Mouse (Mus musculus): ENCODE results near the gene Chmp6. TPM values are rescaled to one million over a fixed set of nuclear protein-coding genes. Genes with fewer than 3 reads are reported as not detected.

Chmp6 gene
- polyA plus RNA-seq, 2 experiments = 55.8 to 96.0 TPM

- no peak overlapping the region for H3K4me3 ChIP-seq (replicated peaks; ENCODE audit: low read length)
- DNase-seq (ENCODE audit: low spot score) = no peak
- no peaks in the 10 kb centered on the region for H3K4me1 ChIP-seq (ENCODE audit: control insufficient read depth, insufficient read depth, low read length)
- H3K27me3 ChIP-seq (ENCODE audit: control insufficient read depth, insufficient read depth, low read length) = no peaks in the 10 kb centered on the region
- H3K9ac ChIP-seq (ENCODE audit: low read depth, low read length, severe bottlenecking) = no peak overlapping the region
- whole genome bisulfite sequencing = 79% methylated on average over 4 of the region's 4 CpGs
- H3K4me2 ChIP-seq (replicated peaks; ENCODE audit: low read depth, low read length, severe bottlenecking) = no peak overlapping the region
- no peak for ATAC-seq (ENCODE audit: low FRiP score, low read depth)
- TF ChIP-seq POLR2A (IDR thresholded peaks at IDR 0.05; ENCODE audit: borderline replicate concordance, extremely low read depth, insufficient read depth, insufficient read length) = no peak
- no peak overlapping the region for H3K27ac ChIP-seq (replicated peaks; ENCODE audit: low read depth, low read length)
- H3K9me3 ChIP-seq (ENCODE audit: control insufficient read depth, low read length) = no peaks in the 10 kb centered on the region
- peaks cover 17% of the 10 kb centered on the region; the same call in 1 of the 2 replicates for H3K36me3 ChIP-seq (ENCODE audit: control insufficient read depth, insufficient read depth, low read length)
Measured at GRCm38 (mm10) chr11:119959714-119960113, 46.5 kb downstream of the Chmp6 start.

GRCm38 (mm10) chr11:119960671-119961070, 47.4 kb downstream of the Chmp6 start:
- no peak for ATAC-seq (ENCODE audit: low FRiP score, low read depth)
- H3K4me3 ChIP-seq (replicated peaks; ENCODE audit: low read length) = no peak overlapping the region
- WGBS = 93% methylated on average over 6 of the region's 6 CpGs

GRCm38 (mm10) chr11:119961511-119961910, 48.3 kb downstream of the Chmp6 start:
- Histone ChIP-seq H3K27me3 (ENCODE audit: control insufficient read depth, insufficient read depth, low read length) (no peaks in the 10 kb centered on the region), H3K4me2 (replicated peaks; ENCODE audit: low read depth, low read length, severe bottlenecking) (no peak overlapping the region), H3K4me1 (ENCODE audit: control insufficient read depth, insufficient read depth, low read length) (no peaks in the 10 kb centered on the region), H3K36me3 (ENCODE audit: control insufficient read depth, insufficient read depth, low read length) (peaks cover 23% of the 10 kb centered on the region), H3K9ac (ENCODE audit: low read depth, low read length, severe bottlenecking) (no peak overlapping the region), H3K9me3 (ENCODE audit: control insufficient read depth, low read length) (no peaks in the 10 kb centered on the region), H3K4me3 (replicated peaks; ENCODE audit: low read length) (no peak overlapping the region), H3K27ac (replicated peaks; ENCODE audit: low read depth, low read length) (no peak overlapping the region)
- ATAC-seq (ENCODE audit: low FRiP score, low read depth) (no peak), DNase-seq (ENCODE audit: low spot score) (no peak)
- TF ChIP-seq POLR2A (IDR thresholded peaks at IDR 0.05; ENCODE audit: borderline replicate concordance, extremely low read depth, insufficient read depth, insufficient read length) = no peak
- 51% methylated on average over 3 of the region's 3 CpGs for WGBS

More at GRCm38 (mm10) chr11:119960671-119961070, 47.4 kb downstream of the Chmp6 start:
- Histone ChIP-seq H3K4me1 (ENCODE audit: control insufficient read depth, insufficient read depth, low read length) (no peaks in the 10 kb centered on the region), H3K9ac (ENCODE audit: low read depth, low read length, severe bottlenecking) (no peak overlapping the region), H3K27me3 (ENCODE audit: control insufficient read depth, insufficient read depth, low read length) (no peaks in the 10 kb centered on the region), H3K4me2 (replicated peaks; ENCODE audit: low read depth, low read length, severe bottlenecking) (no peak overlapping the region), H3K27ac (replicated peaks; ENCODE audit: low read depth, low read length) (no peak overlapping the region), H3K36me3 (ENCODE audit: control insufficient read depth, insufficient read depth, low read length) (peaks cover 23% of the 10 kb centered on the region), H3K9me3 (ENCODE audit: control insufficient read depth, low read length) (no peaks in the 10 kb centered on the region)
- TF ChIP-seq POLR2A (IDR thresholded peaks at IDR 0.05; ENCODE audit: borderline replicate concordance, extremely low read depth, insufficient read depth, insufficient read length) = no peak
- DNase-seq (ENCODE audit: low spot score) = no peak

GRCm38 (mm10) chr11:119965053-119965452, 51.8 kb downstream of the Chmp6 start:
- Histone ChIP-seq H3K4me3 (replicated peaks; ENCODE audit: low read length) (no peak overlapping the region), H3K4me2 (replicated peaks; ENCODE audit: low read depth, low read length, severe bottlenecking) (no peak overlapping the region), H3K36me3 (ENCODE audit: control insufficient read depth, insufficient read depth, low read length) (peaks cover 15% of the 10 kb centered on the region), H3K9ac (ENCODE audit: low read depth, low read length, severe bottlenecking) (no peak overlapping the region), H3K9me3 (ENCODE audit: control insufficient read depth, low read length) (no peaks in the 10 kb centered on the region), H3K4me1 (ENCODE audit: control insufficient read depth, insufficient read depth, low read length) (no peaks in the 10 kb centered on the region), H3K27me3 (ENCODE audit: control insufficient read depth, insufficient read depth, low read length) (no peaks in the 10 kb centered on the region), H3K27ac (replicated peaks; ENCODE audit: low read depth, low read length) (no peak overlapping the region)
- DNase-seq (ENCODE audit: low spot score) (no peak), ATAC-seq (ENCODE audit: low FRiP score, low read depth) (no peak)
- WGBS = 31% methylated on average over 9 of the region's 9 CpGs
- TF ChIP-seq POLR2A (IDR thresholded peaks at IDR 0.05; ENCODE audit: borderline replicate concordance, extremely low read depth, insufficient read depth, insufficient read length) = no peak

GRCm38 (mm10) chr11:119966294-119966693, 53.1 kb downstream of the Chmp6 start:
- no peaks in the 10 kb centered on the region for H3K9me3 ChIP-seq (ENCODE audit: control insufficient read depth, low read length)
- H3K27me3 ChIP-seq (ENCODE audit: control insufficient read depth, insufficient read depth, low read length) = no peaks in the 10 kb centered on the region
- no peak for TF ChIP-seq POLR2A (IDR thresholded peaks at IDR 0.05; ENCODE audit: borderline replicate concordance, extremely low read depth, insufficient read depth, insufficient read length)
- peaks cover 6% of the 10 kb centered on the region for H3K36me3 ChIP-seq (ENCODE audit: control insufficient read depth, insufficient read depth, low read length)
- H3K27ac ChIP-seq (replicated peaks; ENCODE audit: low read depth, low read length) = no peak overlapping the region
- H3K4me1 ChIP-seq (ENCODE audit: control insufficient read depth, insufficient read depth, low read length) = no peaks in the 10 kb centered on the region
- H3K4me2 ChIP-seq (replicated peaks; ENCODE audit: low read depth, low read length, severe bottlenecking) = no peak overlapping the region
- H3K4me3 ChIP-seq (replicated peaks; ENCODE audit: low read length) = no peak overlapping the region
- ATAC-seq (ENCODE audit: low FRiP score, low read depth) = no peak
- H3K9ac ChIP-seq (ENCODE audit: low read depth, low read length, severe bottlenecking) = no peak overlapping the region
- WGBS = 71% methylated on average over 6 of the region's 6 CpGs
- peak; percentile 48 for DNase-seq (ENCODE audit: low spot score)

- Histone ChIP-seq H3K9ac (ENCODE audit: low read depth, low read length, severe bottlenecking) (no peak overlapping the region), H3K9me3 (ENCODE audit: control insufficient read depth, low read length) (no peaks in the 10 kb centered on the region), H3K27ac (replicated peaks; ENCODE audit: low read depth, low read length) (no peak overlapping the region), H3K4me1 (ENCODE audit: control insufficient read depth, insufficient read depth, low read length) (no peaks in the 10 kb centered on the region), H3K27me3 (ENCODE audit: control insufficient read depth, insufficient read depth, low read length) (no peaks in the 10 kb centered on the region), H3K4me2 (replicated peaks; ENCODE audit: low read depth, low read length, severe bottlenecking) (no peak overlapping the region), H3K36me3 (ENCODE audit: control insufficient read depth, insufficient read depth, low read length) (peaks cover 6% of the 10 kb centered on the region; the same call in 1 of the 2 replicates), H3K4me3 (replicated peaks; ENCODE audit: low read length) (no peak overlapping the region)
- 69% methylated on average over 8 of the region's 8 CpGs for WGBS
- no peak for TF ChIP-seq POLR2A (IDR thresholded peaks at IDR 0.05; ENCODE audit: borderline replicate concordance, extremely low read depth, insufficient read depth, insufficient read length)
- DNase-seq (ENCODE audit: low spot score) (no peak), ATAC-seq (ENCODE audit: low FRiP score, low read depth) (no peak)
Measured at GRCm38 (mm10) chr11:119967401-119967800, 54.2 kb downstream of the Chmp6 start.
